Comparison of ENCODE assay signal across 25 mouse cellular contexts in genomic region chr17:14227601-14228000, GRCm38 (mm10). TPM values are rescaled to one million over a fixed set of nuclear protein-coding genes. Genes with fewer than 3 reads are reported as not detected.
DNase-seq lines count a peak whose midpoint lies in the region; ATAC-seq and TF ChIP-seq lines count a peak whose summit lies in the region.
"Had no signal": no experiment of that assay in that cellular context is flagged by ENCODE, and none has a peak within 500 bp of the region (broad histone marks: within the 10 kb centered on the region; RNA-seq: fewer than 3 reads in every experiment).

No protein-coding gene starts in this region.

- H3ac ChIP-seq in C2C12 (ENCODE audit: control insufficient read depth, insufficient read length, low read depth), result no peak overlapping the region

- no peak for DNase-seq in frontal cortex, postnatal 14 days (ENCODE audit: low spot score in 2 of 2)
- no peak for DNase-seq in lung, adult 2 months
- no peak for DNase-seq in thymus, adult 18-20 months
- DNase-seq: adrenal gland, postnatal 10 days; cerebellum, adult 11 months; cerebellum, adult 9-10 months; cerebellum, postnatal 36 days; embryo, embryonic 11 days; forebrain, postnatal 0 days; gastrocnemius, postnatal 14 days; right cerebral cortex, postnatal 4 days; thymus, postnatal 36 days had no signal

- no peak for TF ChIP-seq CTCF in lung, adult 2 months (IDR thresholded peaks at IDR 0.05; ENCODE audit: insufficient read depth, low read length)
- no peak for TF ChIP-seq CTCF in C2C12 (IDR thresholded peaks at IDR 0.05; ENCODE audit: control insufficient read depth, insufficient read depth, insufficient read length)
- no peak for TF ChIP-seq CTCF in intestine, postnatal 0 days (IDR thresholded peaks at IDR 0.05; ENCODE audit: low read depth)

- peak; percentile 44; the same call in 1 of the 2 replicates for ATAC-seq in frontal cortex, adult (ENCODE audit: low TSS enrichment)
- 0 out of 2 replicates have a peak, but pooled peaks have one; percentile 49 for ATAC-seq in lung, embryonic 16.5 days (ENCODE audit: low read depth)
- ATAC-seq in intestine, postnatal 0 days, result no peak; the same call in 1 of the 2 replicates
- ATAC-seq: Patski had no signal

- no peak overlapping the region for H3K27ac ChIP-seq in lung, embryonic 16.5 days (ENCODE audit: low read length)
- peak overlapping the region; percentile 88 for H3K27ac ChIP-seq in intestine, postnatal 0 days (ENCODE audit: low read depth, low read length)
- H3K27ac ChIP-seq: forebrain, embryonic 10.5 days; heart, embryonic 15.5 days; hindbrain, embryonic 14.5 days; layer of hippocampus, adult 2 months; limb, embryonic 13.5 days; midbrain, embryonic 12.5 days had no signal

- no peaks in the 10 kb centered on the region for H3K9me3 ChIP-seq in lung, embryonic 16.5 days (ENCODE audit: control insufficient read depth, low read length)
- no peaks in the 10 kb centered on the region for H3K9me3 ChIP-seq in intestine, postnatal 0 days (ENCODE audit: control insufficient read depth)
- H3K9me3 ChIP-seq: embryonic facial prominence, embryonic 12.5 days; forebrain, embryonic 10.5 days; heart, embryonic 15.5 days; limb, embryonic 13.5 days; midbrain, embryonic 12.5 days had no signal

- H3K27me3 ChIP-seq in lung, embryonic 16.5 days (ENCODE audit: control insufficient read depth, insufficient read depth, low read depth, low read length), result no peaks in the 10 kb centered on the region; the same call in 1 of the 2 replicates
- H3K27me3 ChIP-seq in C2C12 (ENCODE audit: control insufficient read depth, insufficient read depth, insufficient read length), result peaks cover 3% of the 10 kb centered on the region
- H3K27me3 ChIP-seq in intestine, postnatal 0 days (replicated peaks; ENCODE audit: control insufficient read depth, insufficient read depth, low read length), result no peaks in the 10 kb centered on the region
- H3K27me3 ChIP-seq: embryonic facial prominence, embryonic 12.5 days; limb, embryonic 13.5 days had no signal

- no peak overlapping the region for H3K4me3 ChIP-seq in lung, embryonic 16.5 days (ENCODE audit: low read length)
- no peak overlapping the region for H3K4me3 ChIP-seq in lung, adult 2 months (replicated peaks; ENCODE audit: extremely low read depth, low read depth, low read length)
- H3K4me3 ChIP-seq in C2C12 (ENCODE audit: insufficient read depth, poor library complexity, severe bottlenecking), result no peak overlapping the region
- 0 out of 2 replicates have a peak overlapping the region, but pooled peaks have one; percentile 12 for H3K4me3 ChIP-seq in intestine, postnatal 0 days (ENCODE audit: low read depth, low read length)
- H3K4me3 ChIP-seq: embryonic facial prominence, embryonic 12.5 days; forebrain, embryonic 10.5 days; heart, embryonic 15.5 days; layer of hippocampus, adult 2 months; limb, embryonic 13.5 days; midbrain, embryonic 12.5 days had no signal

- no peaks in the 10 kb centered on the region for H3K79me3 ChIP-seq in C2C12 (ENCODE audit: low read depth)

- no peaks in the 10 kb centered on the region for H3K79me2 ChIP-seq in C2C12 (ENCODE audit: control insufficient read depth, insufficient read depth)

- H3K4me1 ChIP-seq in lung, embryonic 16.5 days (replicated peaks; ENCODE audit: control insufficient read depth, insufficient read depth, low read length), result 0 out of 2 replicates have a peak, but pooled peaks cover 2% of the 10 kb centered on the region
- no peaks in the 10 kb centered on the region for H3K4me1 ChIP-seq in lung, adult 2 months (ENCODE audit: control insufficient read depth, insufficient read depth, low read length)
- no peaks in the 10 kb centered on the region; the same call in 1 of the 2 replicates for H3K4me1 ChIP-seq in intestine, postnatal 0 days (replicated peaks; ENCODE audit: control insufficient read depth, insufficient read depth, low read length)
- H3K4me1 ChIP-seq: midbrain, embryonic 12.5 days had no signal

- no peak overlapping the region for H3K9ac ChIP-seq in lung, embryonic 16.5 days (ENCODE audit: low read length)
- 0 out of 2 replicates have a peak overlapping the region, but pooled peaks have one; percentile 34 for H3K9ac ChIP-seq in intestine, postnatal 0 days (ENCODE audit: low read depth, low read length)
- H3K9ac ChIP-seq: embryonic facial prominence, embryonic 12.5 days; forebrain, postnatal 0 days; heart, embryonic 15.5 days; hindbrain, embryonic 14.5 days; limb, embryonic 13.5 days; midbrain, embryonic 12.5 days had no signal

- H3K4me2 ChIP-seq in lung, embryonic 16.5 days (ENCODE audit: low read depth, low read length), result no peak overlapping the region
- peak overlapping the region; percentile 54 for H3K4me2 ChIP-seq in intestine, postnatal 0 days (replicated peaks; ENCODE audit: low read depth)
- H3K4me2 ChIP-seq: heart, embryonic 15.5 days; hindbrain, embryonic 14.5 days; liver, embryonic 11.5 days; midbrain, embryonic 12.5 days had no signal

- no peaks in the 10 kb centered on the region for H3K36me3 ChIP-seq in lung, embryonic 16.5 days (ENCODE audit: control insufficient read depth, insufficient read depth, low read length)
- H3K36me3 ChIP-seq in C2C12 (ENCODE audit: control insufficient read depth, insufficient read depth), result no peaks in the 10 kb centered on the region
- H3K36me3 ChIP-seq in intestine, postnatal 0 days (ENCODE audit: control insufficient read depth, insufficient read depth), result no peaks in the 10 kb centered on the region
- H3K36me3 ChIP-seq: embryonic facial prominence, embryonic 12.5 days; forebrain, embryonic 10.5 days; heart, embryonic 15.5 days; limb, embryonic 13.5 days; midbrain, embryonic 12.5 days had no signal

- WGBS in lung, embryonic 16.5 days, result 19% methylated on average over 6 of the region's 6 CpGs
- 22% methylated on average over 6 of the region's 6 CpGs for WGBS in lung, adult 2 months
- 23% methylated on average over 6 of the region's 6 CpGs for WGBS in intestine, postnatal 0 days

- TF ChIP-seq POLR2A in lung, adult 2 months (IDR thresholded peaks at IDR 0.05; ENCODE audit: borderline replicate concordance, extremely low read depth, low read depth, low read length), result no peak

TF ChIP-seq in C2C12, 6 proteins besides CTCF, POLR2A, EP300 and RAD21:
- TF ChIP-seq MAX (IDR thresholded peaks at IDR 0.05) (no peak), USF1 (IDR thresholded peaks at IDR 0.05; ENCODE audit: low read depth) (no peak), MYOD1 (IDR thresholded peaks at IDR 0.05; ENCODE audit: control insufficient read depth, insufficient read length, low read depth) (peak; percentile 38)

RNA-seq across cellular contexts. Expression of gene Dact2, which starts 23.5 kb away (rescaled TPM):
- 3.3 and 3.5 TPM in 2 replicates for polyA plus RNA-seq in lung, embryonic 16.5 days (2015; fragmentation: Nextera tagmentation; extraction: Ambion mirVana)
- 3.0 and 3.3 TPM in 2 replicates for polyA plus RNA-seq in lung, adult 2 months (2012; rRNA removed)
- 1.6 TPM for polyA plus RNA-seq in C2C12 (2012; fragmentation: generic; extraction: Trizol)
- 6.2 and 7.8 TPM in 2 replicates for polyA plus RNA-seq in intestine, postnatal 0 days (2015; fragmentation: Nextera tagmentation; extraction: Ambion mirVana)

RNA-seq across cellular contexts. Expression of gene Smoc2, which starts 51.7 kb away (rescaled TPM):
- polyA plus RNA-seq in lung, embryonic 16.5 days (2015; fragmentation: Nextera tagmentation; extraction: Ambion mirVana), result 46.1 and 48.9 TPM in 2 replicates
- polyA plus RNA-seq in lung, adult 2 months (2012; rRNA removed), result 21.9 and 24.1 TPM in 2 replicates
- 69.7 TPM for polyA plus RNA-seq in C2C12 (2012; fragmentation: generic; extraction: Trizol)
- polyA plus RNA-seq in intestine, postnatal 0 days (2015; fragmentation: Nextera tagmentation; extraction: Ambion mirVana), result 62.7 and 63.4 TPM in 2 replicates
